Mouse (Mus musculus) ES-Bruce4 (cell line): ENCODE measurements at regions not wholly inside any gene's neighbourhood (a gene's known extent, or its start where the extent isn't known, plus 50 kb on each side); places are given as distances from the start of the nearest gene placed in this dataset.

Experiments
- CTCF ChIP-seq: IDR thresholded peaks from one replicate; pipeline ENCODE4 v1.8.1; 2011; ENCODE audit warnings: low read depth, low read length
- EP300 ChIP-seq: IDR thresholded peaks from 2 replicates; pipeline ENCODE4 v1.6.1; 2011; ENCODE audit warnings: low read depth, low read length; ENCODE audit not compliant: insufficient read depth
- POLR2A ChIP-seq: IDR thresholded peaks from one replicate; pipeline ENCODE4 v1.8.1; 2011; ENCODE audit warnings: low read length; ENCODE audit not compliant: insufficient read depth

- no peak for TF ChIP-seq CTCF
- TF ChIP-seq POLR2A = no peak
- TF ChIP-seq EP300 = no peak
Observed at GRCm38 (mm10) chr16:88381605-88382279, 91.7 kb upstream of the Grik1 start.
